Mouse (Mus musculus) E14TG2a.4 (cell line): ENCODE data around the gene Lmntd1.

ENCODE experiments used
- H3K27me3 ChIP-seq: 2 replicates; pipeline ENCODE4 v1.6.1; 2014; ENCODE audit warnings: low read length, control low read depth; ENCODE audit not compliant: insufficient read depth
- H3K36me3 ChIP-seq: 2 replicates; pipeline ENCODE4 v1.6.1; 2014; ENCODE audit warnings: low read length, control low read depth; ENCODE audit not compliant: insufficient read depth
- H3K4me1 ChIP-seq: replicated peaks from 2 replicates; pipeline ENCODE4 v1.6.1; 2014; ENCODE audit warnings: low read depth, low read length, control low read depth
- H3K4me3 ChIP-seq: replicated peaks from 2 replicates; pipeline ENCODE4 v1.5.1; 2014; ENCODE audit warnings: mild to moderate bottlenecking, low read length
- H3K9me3 ChIP-seq: 2 replicates; pipeline ENCODE4 v1.6.1; 2014; ENCODE audit warnings: low read length, control low read depth
- CTCF ChIP-seq: conservative IDR thresholded peaks from 2 replicates; pipeline ENCODE4 v1.5.1; 2014; ENCODE audit warnings: low read length
- NANOG ChIP-seq: IDR thresholded peaks from 2 replicates; pipeline ENCODE4 v1.6.1; 2014; ENCODE audit warnings: borderline replicate concordance, low read length, mixed read lengths
- POU5F1 ChIP-seq: IDR thresholded peaks from 2 replicates; pipeline ENCODE4 v1.6.1; 2014; ENCODE audit warnings: low read length, borderline replicate concordance

Gene Lmntd1

GRCm38 (mm10) chr6:145477367-145477905 is 136.7 kb downstream of the Lmntd1 start:
- Histone ChIP-seq H3K4me3 (no peak overlapping the region), H3K9me3 (no peaks in the 10 kb centered on the region)

GRCm38 (mm10) chr6:145471638-145472247 is 142.4 kb downstream of the Lmntd1 start:
- Histone ChIP-seq H3K4me3 (no peak overlapping the region), H3K36me3 (no peaks in the 10 kb centered on the region), H3K9me3 (peaks cover 8% of the 10 kb centered on the region), H3K4me1 (no peaks in the 10 kb centered on the region), H3K27me3 (no peaks in the 10 kb centered on the region)
- no peak for TF ChIP-seq CTCF
- no peak for TF ChIP-seq POU5F1
- TF ChIP-seq NANOG = no peak

More at GRCm38 (mm10) chr6:145477367-145477905, 136.7 kb downstream of the Lmntd1 start:
- no peak for TF ChIP-seq CTCF
- no peak for TF ChIP-seq POU5F1
- TF ChIP-seq NANOG = no peak
- Histone ChIP-seq H3K27me3 (no peaks in the 10 kb centered on the region), H3K36me3 (no peaks in the 10 kb centered on the region), H3K4me1 (peaks cover 18% of the 10 kb centered on the region)

GRCm38 (mm10) chr6:145469260-145469943 is 144.7 kb downstream of the Lmntd1 start:
- TF ChIP-seq CTCF (no peak), NANOG (no peak), POU5F1 (no peak)
- Histone ChIP-seq H3K27me3 (no peaks in the 10 kb centered on the region), H3K4me3 (no peak overlapping the region), H3K4me1 (no peaks in the 10 kb centered on the region), H3K9me3 (peaks cover 9% of the 10 kb centered on the region), H3K36me3 (no peaks in the 10 kb centered on the region)

DNA sequence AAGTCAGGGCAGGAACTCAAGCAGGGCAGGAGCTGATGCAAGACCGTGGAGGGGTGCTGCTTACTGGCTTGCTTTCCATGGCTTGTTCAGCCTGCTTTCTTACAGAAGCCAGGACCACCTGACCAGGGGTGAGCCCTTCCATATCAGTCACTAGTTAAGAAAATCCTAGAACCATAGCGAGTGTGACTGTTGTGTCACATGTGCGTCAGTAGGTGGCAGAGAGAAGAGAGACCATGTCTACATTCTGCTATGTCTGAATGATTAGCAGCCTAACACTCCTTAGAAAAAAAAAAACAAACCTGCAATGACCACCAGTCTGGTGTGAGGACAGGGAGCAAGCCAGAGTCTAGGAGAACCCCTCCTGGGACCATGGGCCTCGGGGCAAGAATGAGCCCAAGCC is 150.1 kb downstream of the Lmntd1 start:
- no peak overlapping the region for H3K4me3 ChIP-seq
- no peaks in the 10 kb centered on the region for H3K4me1 ChIP-seq
- H3K36me3 ChIP-seq = no peaks in the 10 kb centered on the region
- peaks cover 6% of the 10 kb centered on the region; the same call in 1 of the 2 replicates for H3K27me3 ChIP-seq
- no peak for TF ChIP-seq NANOG
- TF ChIP-seq POU5F1 = no peak
- no peak for TF ChIP-seq CTCF
- peaks cover 9% of the 10 kb centered on the region for H3K9me3 ChIP-seq

GRCm38 (mm10) chr6:145462677-145463245 is 151.4 kb downstream of the Lmntd1 start:
- H3K4me3 ChIP-seq = no peak overlapping the region
- TF ChIP-seq POU5F1 = no peak
- no peaks in the 10 kb centered on the region for H3K4me1 ChIP-seq
- H3K36me3 ChIP-seq = no peaks in the 10 kb centered on the region
- peaks cover 8% of the 10 kb centered on the region; the same call in 1 of the 2 replicates for H3K27me3 ChIP-seq
- peaks cover 9% of the 10 kb centered on the region for H3K9me3 ChIP-seq

DNA sequence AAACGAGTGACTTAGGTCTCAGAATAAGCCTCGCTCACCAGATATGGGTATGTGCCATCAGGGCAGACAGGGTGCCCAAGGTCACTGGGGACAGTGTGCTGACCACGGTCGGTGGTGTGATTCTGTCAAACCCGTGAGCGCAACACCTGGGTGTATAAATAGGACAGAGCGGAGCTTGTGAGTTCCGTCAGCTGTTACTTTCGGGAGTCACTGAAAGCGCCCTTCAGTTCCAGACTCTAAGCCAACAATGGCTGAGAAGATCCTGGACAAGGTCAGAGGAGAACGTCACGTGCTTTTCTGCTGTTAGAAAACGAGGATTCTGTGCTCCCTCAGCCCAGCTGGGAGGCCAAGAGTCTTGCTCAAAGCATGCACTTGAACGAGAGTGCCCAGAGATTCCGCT is 157.1 kb downstream of the Lmntd1 start:
- peaks cover 2% of the 10 kb centered on the region for H3K9me3 ChIP-seq
- H3K27me3 ChIP-seq = peaks cover 5% of the 10 kb centered on the region; the same call in 1 of the 2 replicates
- no peaks in the 10 kb centered on the region for H3K36me3 ChIP-seq
- H3K4me1 ChIP-seq = no peaks in the 10 kb centered on the region
- no peak overlapping the region for H3K4me3 ChIP-seq
- TF ChIP-seq POU5F1 = no peak
- no peak for TF ChIP-seq CTCF
- no peak for TF ChIP-seq NANOG

DNA sequence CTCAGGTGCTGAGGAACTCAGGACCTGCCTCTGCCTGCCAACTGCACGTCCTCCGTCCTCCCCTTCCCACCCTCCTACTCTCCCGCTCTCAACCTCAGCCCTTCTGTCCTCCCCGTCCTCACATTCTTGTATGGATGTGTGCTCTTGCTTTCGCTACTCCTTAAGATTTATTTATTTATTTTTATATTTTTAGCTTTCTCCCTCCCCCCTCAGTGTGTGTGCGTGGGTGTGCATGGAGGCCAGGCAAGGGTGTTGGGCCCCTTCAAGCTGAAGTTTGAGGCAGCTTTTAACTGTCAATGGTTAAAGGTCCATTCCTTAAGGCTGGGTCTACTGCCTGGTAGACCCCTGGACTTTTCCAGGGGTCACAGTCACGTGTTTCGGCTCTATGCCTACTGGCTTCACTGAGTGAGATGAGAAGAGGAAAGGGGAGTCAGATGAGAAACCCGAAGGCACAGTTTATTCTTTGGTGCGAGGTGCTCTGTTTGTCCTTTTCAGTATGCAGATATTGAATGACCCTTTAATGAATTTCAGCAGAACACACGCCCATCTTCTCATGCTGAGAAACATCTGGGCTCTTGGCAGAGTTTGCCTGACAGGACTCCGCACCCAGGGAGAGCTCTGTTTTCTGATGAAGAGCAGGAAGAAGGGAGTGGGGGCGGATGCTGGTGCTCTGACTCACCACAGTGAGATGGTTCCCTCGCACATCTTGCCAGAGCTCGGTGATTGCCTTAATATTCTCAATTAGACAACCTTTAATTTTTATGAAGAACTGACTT is 163.3 kb downstream of the Lmntd1 start:
- no peak overlapping the region for H3K4me3 ChIP-seq
- no peak for TF ChIP-seq CTCF
- no peak for TF ChIP-seq NANOG
- TF ChIP-seq POU5F1 = no peak
- no peaks in the 10 kb centered on the region for H3K27me3 ChIP-seq
- no peaks in the 10 kb centered on the region for H3K36me3 ChIP-seq
- peaks cover 10% of the 10 kb centered on the region for H3K9me3 ChIP-seq
- H3K4me1 ChIP-seq = no peaks in the 10 kb centered on the region

DNA sequence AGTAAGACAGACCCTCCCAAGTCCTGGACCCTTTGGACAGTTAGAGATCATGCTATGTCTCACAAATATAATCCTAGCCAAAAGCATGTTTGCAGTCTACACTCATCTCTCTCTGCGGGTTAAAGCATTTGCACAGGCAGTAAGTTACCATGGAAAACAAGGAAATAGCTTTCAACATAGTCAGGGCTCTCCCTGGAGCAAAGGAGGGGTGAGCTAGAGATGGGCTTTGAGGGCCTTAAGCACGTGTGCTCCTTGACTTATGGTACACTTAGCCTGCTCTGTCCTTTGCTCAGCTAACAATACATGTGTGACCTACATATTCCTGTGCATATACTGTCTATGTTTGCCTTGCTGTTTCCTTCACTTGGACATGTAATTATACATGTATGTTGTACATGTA is 165.8 kb downstream of the Lmntd1 start:
- no peak for TF ChIP-seq CTCF
- TF ChIP-seq NANOG = no peak
- no peak for TF ChIP-seq POU5F1
- H3K9me3 ChIP-seq = peaks cover 10% of the 10 kb centered on the region
- no peaks in the 10 kb centered on the region for H3K4me1 ChIP-seq
- H3K4me3 ChIP-seq = no peak overlapping the region
- no peaks in the 10 kb centered on the region for H3K27me3 ChIP-seq
- no peaks in the 10 kb centered on the region for H3K36me3 ChIP-seq
